Mouse (Mus musculus): ENCODE data around the gene Ibsp.

Ibsp gene

GRCm38 (mm10) chr5:104298994-104299393 lies at the start of gene Ibsp:
Gene Ibsp (plus strand): TSS chr5:104299171.
- no peak for DNase-seq (ENCODE audit: low read depth, low spot score)

DNA sequence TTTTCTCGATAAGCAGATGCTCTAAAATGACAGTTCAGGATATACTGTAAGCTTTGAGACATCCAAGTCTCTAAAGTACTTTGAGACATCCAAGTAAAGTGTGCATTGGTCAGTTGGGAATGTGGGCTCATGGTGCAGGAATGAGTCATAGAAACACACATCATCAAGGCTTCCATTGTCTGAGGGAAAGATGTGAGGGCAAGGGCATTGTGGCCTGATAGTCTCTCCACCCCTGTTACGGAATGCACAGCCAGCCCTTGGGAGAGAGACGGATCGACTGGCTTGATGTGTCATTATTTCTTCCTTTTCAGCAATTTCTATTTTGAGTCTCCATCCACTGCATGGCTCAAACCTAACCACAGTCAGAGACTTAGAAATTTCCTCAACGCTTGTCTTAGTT lies 47.2 kb upstream of the Ibsp start:
- peak; percentile 91 for DNase-seq (ENCODE audit: low read depth, low spot score)

DNA sequence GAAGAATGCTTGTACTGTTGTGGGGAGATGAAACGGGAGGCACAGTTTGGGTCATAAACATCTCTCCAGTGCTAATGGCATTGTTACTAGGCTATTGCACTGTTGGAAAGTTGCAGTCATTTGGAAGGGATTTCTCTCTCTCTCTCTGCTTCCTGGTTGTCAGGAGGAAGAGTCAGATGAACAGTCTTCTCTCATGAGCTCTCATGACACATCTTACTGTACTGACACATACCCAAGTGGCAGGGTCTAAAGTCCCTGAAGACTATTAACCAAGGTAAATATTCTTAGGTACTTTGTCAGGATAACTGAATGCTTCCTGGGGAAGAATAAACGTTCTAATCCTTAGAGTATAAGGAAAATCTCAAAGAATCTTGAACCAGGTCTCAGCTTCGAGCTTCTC lies 42.4 kb upstream of the Ibsp start:
- DNase-seq (ENCODE audit: low read depth, low spot score), result no peak

DNA sequence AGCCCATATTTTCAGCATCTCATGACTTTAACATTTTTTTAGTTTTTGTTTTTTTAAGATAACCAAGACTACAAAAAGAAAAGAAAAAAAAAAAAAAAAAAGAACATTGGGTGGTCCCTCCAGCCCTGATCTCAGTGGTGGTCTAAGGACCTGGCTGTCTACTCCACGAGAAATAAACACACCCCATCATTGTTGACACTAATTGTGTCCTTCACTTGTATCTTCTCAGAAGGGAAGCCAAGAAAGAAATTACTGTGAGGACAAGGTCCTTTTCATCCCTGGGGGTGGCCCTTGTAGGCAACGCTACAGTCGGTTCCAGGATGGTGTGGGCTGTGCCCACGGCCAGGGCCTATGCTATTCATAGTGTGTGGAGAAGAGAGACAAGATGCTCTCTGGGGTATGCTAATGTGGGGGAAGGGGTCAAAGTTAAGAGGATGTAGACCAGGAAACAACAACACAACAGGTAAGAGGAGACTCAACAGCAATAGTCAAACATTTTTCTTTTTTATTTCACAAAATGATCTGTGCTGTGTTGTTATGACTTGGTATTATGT lies 37.0 kb upstream of the Ibsp start:
- DNase-seq (ENCODE audit: low read depth, low spot score), result no peak

DNA sequence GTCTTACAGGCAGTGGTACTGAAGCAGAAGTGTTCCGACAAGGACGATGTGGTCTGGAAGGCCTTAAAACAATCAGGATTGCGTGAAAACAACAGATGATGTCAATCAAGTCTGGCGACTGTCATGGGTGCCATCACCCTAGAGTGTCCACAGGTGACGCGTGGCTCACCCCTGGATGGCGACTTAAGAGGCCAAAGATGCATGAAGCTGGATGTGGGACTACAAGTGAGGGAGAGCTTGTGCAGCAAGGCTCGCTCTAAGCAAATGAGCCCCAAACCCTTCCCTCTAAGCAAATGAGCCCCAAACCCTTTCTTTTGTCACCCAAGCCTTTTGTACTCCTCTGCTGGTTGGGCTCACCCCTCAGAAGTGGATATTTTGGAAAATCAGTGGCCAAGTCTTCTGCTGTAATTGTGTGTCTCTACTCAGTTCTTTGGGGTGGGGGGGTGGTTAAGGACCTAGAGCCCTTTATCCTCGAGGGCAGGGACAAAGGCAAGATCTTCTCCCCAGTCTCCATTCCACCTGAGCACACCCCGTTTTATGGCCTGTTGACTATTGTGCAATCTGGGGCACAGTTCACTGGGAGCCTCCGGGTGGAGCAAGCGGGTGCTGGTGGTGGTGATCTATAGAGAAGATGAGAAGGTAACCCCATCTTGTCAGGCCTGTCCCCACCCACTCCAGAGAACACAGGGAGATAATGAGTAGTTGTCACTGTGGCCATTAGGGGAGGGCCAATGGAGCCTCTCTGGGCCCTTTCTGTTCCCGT lies 35.8 kb upstream of the Ibsp start:
- DNase-seq (ENCODE audit: low read depth, low spot score), result no peak

GRCm38 (mm10) chr5:104294201-104294600 lies 4.8 kb upstream of the Ibsp start:
- peak; percentile 5 for DNase-seq (ENCODE audit: low read depth, low spot score)

- no peak for DNase-seq (ENCODE audit: low read depth, low spot score)
These were observed 15.1 kb downstream of the Ibsp start for GRCm38 (mm10) chr5:104314073-104314472.

DNA sequence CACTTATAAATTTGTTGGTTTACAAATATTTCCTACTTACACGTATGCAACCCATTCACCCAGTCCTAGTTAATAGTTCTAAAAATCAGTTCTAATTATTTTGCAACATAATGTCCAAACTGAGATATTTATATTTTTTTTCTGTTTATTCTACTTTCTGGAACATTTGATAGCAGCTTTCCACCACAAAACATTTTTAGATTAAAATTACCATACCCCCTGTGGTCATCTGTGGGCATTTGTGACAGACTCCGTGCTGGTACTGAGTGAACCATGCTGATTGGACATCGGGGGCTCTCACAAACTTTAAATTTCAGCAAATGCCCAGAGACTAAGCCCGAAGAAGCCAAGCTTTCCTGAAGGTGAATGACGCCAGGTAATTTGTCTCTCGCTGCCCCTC lies 26.1 kb downstream of the Ibsp start, which contains the start of gene Mepe:
Gene Mepe (plus strand): TSS at position 301 of the 400 bp plus-strand sequence.
- no peak for DNase-seq (ENCODE audit: low read depth, low spot score)

DNA sequence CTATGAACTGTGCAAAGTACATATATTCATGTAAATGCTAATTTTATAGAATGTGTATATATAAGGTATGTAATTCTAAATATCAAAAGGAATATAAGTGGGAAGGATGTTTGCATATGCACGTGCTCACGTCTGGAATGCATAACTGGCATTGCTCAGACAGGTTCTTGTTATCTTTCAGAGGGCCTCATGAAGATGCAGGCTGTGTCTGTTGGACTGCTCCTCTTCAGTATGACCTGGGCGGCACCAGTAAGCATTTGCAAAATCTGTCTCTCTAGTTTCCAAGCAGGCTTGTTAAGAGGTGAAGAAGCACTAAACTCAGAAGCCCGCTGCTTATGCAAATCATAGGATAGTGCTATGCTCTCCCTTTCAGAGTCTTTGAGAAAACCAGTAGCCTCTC lies 27.9 kb downstream of the Ibsp start:
- DNase-seq (ENCODE audit: low read depth, low spot score), result no peak

GRCm38 (mm10) chr5:104327389-104327788 lies 28.4 kb downstream of the Ibsp start:
- DNase-seq (ENCODE audit: low read depth, low spot score), result no peak

- no peak for DNase-seq (ENCODE audit: low read depth, low spot score)
These were observed 28.9 kb downstream of the Ibsp start for GRCm38 (mm10) chr5:104327876-104328275.

DNA sequence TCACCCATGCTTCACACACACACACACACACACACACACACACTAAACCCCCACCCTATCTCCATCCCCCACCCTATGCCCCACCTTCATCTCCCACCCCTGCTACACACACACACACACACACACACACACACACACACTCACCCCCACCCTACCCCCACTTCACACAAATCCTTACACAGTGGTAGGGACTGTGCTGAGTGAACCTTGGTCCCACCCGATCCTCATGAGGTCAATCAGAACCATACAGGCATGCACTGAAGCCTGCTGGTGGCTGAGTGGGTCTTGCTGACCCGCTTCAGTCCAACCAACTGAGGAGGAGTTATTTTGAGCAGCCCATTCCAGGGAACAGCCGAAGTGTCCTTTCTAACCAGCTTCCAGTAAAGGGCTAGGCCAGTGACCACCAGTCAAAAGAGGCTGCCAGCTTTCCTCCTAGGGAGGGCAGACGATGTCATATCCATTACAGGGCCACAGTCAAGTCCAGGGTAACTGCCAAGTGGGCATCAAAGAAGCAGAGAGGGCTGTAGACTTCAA lies 29.4 kb downstream of the Ibsp start:
- no peak for DNase-seq (ENCODE audit: low read depth, low spot score)

- no peak for DNase-seq (ENCODE audit: low read depth, low spot score)
These were observed 30.4 kb downstream of the Ibsp start for GRCm38 (mm10) chr5:104329381-104329780.

GRCm38 (mm10) chr5:104330088-104330487 lies 31.1 kb downstream of the Ibsp start:
- DNase-seq (ENCODE audit: low read depth, low spot score), result no peak

DNA sequence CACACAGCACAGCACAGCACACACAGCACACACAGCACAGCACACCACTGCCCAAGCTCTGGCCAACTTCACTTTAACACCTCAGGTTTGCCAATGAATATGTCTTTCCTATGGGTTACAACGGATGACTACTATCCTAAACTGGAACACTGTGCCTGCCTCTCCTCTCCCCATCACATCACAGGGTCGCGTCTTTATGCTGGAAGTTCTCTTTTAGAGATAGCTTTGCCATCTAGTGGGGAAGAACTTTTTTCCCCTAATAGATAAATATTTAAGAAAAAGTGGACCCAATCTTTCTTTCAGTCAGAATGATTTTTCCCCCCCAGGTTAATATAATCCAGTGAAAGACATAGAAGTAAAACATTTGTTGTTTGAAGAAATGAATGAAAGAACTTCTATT lies 33.3 kb downstream of the Ibsp start:
- DNase-seq (ENCODE audit: low read depth, low spot score), result no peak

DNA sequence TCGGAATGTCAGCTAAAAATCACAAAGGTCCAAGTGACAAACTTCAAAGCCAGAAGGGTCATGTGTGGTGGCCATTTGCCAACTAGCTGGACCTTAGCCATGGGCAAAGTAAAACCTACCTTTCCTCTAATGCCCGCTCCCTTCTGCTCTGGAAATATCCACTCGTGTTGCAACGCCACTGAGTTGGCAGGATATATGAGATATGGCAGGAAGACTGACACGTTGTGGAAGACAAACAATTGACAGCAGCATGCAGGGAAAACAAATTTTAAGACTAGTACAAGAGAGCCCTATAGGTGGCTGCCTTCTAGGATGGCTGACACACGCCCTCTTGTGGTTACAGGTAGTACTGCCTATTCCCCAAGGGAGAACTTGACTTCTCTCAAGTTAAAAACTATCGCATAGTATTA lies 34.3 kb downstream of the Ibsp start:
- DNase-seq (ENCODE audit: low read depth, low spot score), result peak; percentile 89

DNA sequence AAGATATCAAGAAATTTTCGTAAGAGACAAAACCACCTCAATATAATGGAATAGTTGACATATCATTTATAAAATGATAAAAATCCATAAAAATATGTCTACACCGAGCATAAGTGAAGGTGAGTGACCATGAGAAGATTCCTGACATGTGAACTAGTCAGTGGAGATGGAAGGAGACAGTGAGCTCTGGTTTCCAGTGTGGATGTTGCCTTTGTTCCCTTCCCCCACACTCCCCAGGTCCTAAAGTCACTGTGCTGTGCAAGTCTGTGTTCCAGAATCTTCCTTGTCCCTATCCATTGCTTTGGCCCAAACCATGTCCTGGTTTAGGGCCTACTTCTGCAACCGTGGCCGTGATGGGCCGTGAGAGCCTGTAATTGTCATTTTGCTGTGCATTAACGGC lies 34.7 kb downstream of the Ibsp start:
- no peak for DNase-seq (ENCODE audit: low read depth, low spot score)

DNA sequence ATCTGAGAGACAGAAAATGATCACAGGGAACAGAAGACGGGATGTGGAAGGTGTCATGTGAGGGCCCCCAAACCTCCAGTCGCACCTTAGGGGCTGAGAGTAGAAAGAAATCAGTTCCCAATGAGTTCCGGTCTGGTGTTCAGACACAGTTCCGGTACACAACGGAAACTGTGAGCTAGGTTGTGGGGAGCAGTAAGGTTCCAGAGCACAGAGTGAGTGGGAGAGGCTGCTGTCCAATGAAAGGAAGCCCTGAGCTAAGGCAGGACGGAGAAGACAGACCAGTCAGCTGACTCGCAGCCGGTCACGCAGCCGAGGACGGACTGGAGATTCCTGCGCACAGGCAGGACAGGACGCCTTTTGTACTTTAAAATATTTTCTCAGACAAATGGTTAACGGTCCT lies 35.5 kb downstream of the Ibsp start:
- no peak for DNase-seq (ENCODE audit: low read depth, low spot score)

GRCm38 (mm10) chr5:104335962-104336361 lies 37.0 kb downstream of the Ibsp start:
- no peak for DNase-seq (ENCODE audit: low read depth, low spot score)

DNA sequence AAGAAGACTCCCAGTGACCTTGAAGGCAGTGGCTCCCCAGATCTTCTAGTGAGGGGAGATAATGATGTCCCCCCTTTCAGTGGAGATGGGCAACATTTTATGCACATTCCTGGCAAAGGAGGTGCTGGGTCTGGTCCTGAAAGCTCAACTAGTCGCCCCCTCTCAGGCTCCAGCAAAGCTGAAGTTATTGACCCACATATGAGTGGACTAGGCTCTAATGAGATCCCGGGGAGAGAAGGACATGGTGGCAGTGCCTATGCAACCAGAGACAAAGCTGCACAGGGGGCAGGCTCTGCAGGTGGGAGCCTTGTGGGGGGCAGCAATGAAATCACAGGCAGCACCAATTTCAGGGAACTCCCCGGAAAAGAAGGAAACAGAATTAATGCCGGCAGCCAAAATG lies 38.5 kb downstream of the Ibsp start:
- no peak for DNase-seq (ENCODE audit: low read depth, low spot score)

GRCm38 (mm10) chr5:104339009-104339408 lies 40.0 kb downstream of the Ibsp start:
- no peak for DNase-seq (ENCODE audit: low read depth, low spot score)

- DNase-seq (ENCODE audit: low read depth, low spot score), result peak; percentile 85
These were observed 40.9 kb downstream of the Ibsp start for GRCm38 (mm10) chr5:104339706-104340512.

DNA sequence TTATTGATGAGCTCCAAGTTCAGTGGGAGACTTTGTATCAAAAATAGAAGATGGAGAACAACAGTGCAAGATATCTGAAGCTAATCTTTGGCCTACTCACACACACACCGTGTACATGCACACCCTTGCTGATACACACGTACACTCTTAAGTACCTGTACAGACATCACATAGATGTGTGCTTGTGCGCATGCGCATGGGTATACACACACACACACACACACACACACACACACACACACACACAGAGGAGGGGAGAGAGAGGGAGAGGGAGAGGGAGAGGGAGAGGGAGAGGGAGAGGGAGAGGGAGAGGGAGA lies 41.5 kb downstream of the Ibsp start:
- no peak for DNase-seq (ENCODE audit: low read depth, low spot score)

Data from 3T3-L1 (cell line).